Mouse (Mus musculus) CH12.LX (cell line): ENCODE results near the gene Rhoq.

Source experiments
- CHD1 ChIP-seq: IDR thresholded peaks from 2 replicates; pipeline ENCODE4 v1.6.1; 2012; ENCODE audit warnings: low read depth, low read length, improper control_type of control experiment, inconsistent platforms
- CHD2 ChIP-seq: IDR thresholded peaks from 2 replicates; pipeline ENCODE4 v1.6.1; 2011; ENCODE audit warnings: low read length, improper control_type of control experiment
- CTCF ChIP-seq, 2 experiments: IDR thresholded peaks in 1 of 2; conservative IDR thresholded peaks in 1 of 2; 2 replicates each; pipeline ENCODE4 v1.5.1; 2011 to 2012; ENCODE audit warnings: low read depth in 2 of 2, low read length in 2 of 2, improper control_type of control experiment in 1 of 2, inconsistent platforms in 1 of 2, mild to moderate bottlenecking in 1 of 2, moderate library complexity in 1 of 2
- E2F4 ChIP-seq: IDR thresholded peaks from 2 replicates; pipeline ENCODE4 v1.6.1; 2011; ENCODE audit warnings: low read depth, low read length, improper control_type of control experiment; ENCODE audit not compliant: insufficient replicate concordance
- EP300 ChIP-seq: IDR thresholded peaks from 2 replicates; pipeline ENCODE4 v1.6.1; 2011; ENCODE audit warnings: low read length, improper control_type of control experiment
- HCFC1 ChIP-seq: IDR thresholded peaks from 2 replicates; pipeline ENCODE4 v1.6.1; 2012; ENCODE audit warnings: low read depth, mild to moderate bottlenecking, inconsistent platforms, low read length, improper control_type of control experiment
- MAX ChIP-seq: IDR thresholded peaks from 2 replicates; pipeline ENCODE4 v1.6.1; 2011; ENCODE audit warnings: low read length, improper control_type of control experiment
- NELFE ChIP-seq: IDR thresholded peaks from 2 replicates; pipeline ENCODE4 v1.6.1; 2011; ENCODE audit warnings: low read depth, low read length, improper control_type of control experiment
- NRF1 ChIP-seq: IDR thresholded peaks from 2 replicates; pipeline ENCODE4 v1.6.1; 2014; ENCODE audit warnings: low read depth, mild to moderate bottlenecking, inconsistent platforms, low read length, improper control_type of control experiment, moderate library complexity
- POLR2A ChIP-seq: IDR thresholded peaks from 2 replicates; pipeline ENCODE4 v1.6.1; 2011; ENCODE audit warnings: low read depth, mild to moderate bottlenecking, improper control_type of control experiment, low read length
- SIN3A ChIP-seq: IDR thresholded peaks from 2 replicates; pipeline ENCODE4 v1.6.1; 2012; ENCODE audit warnings: low read length, improper control_type of control experiment, inconsistent platforms
- SMC3 ChIP-seq: IDR thresholded peaks from 2 replicates; pipeline ENCODE4 v1.6.1; 2011; ENCODE audit warnings: low read depth, low read length, improper control_type of control experiment
- USF1 ChIP-seq: IDR thresholded peaks from 2 replicates; pipeline ENCODE4 v1.6.1; 2014; ENCODE audit warnings: low read depth, mild to moderate bottlenecking, inconsistent platforms, low read length, improper control_type of control experiment

GRCm38 (mm10) chr17:86929355-86929754 is 33.5 kb upstream of the Rhoq start:
- no peak for TF ChIP-seq MAX
- no peak for TF ChIP-seq E2F4
- TF ChIP-seq CTCF (conservative IDR thresholded peaks at IDR 0.05 in 1 of 2, IDR thresholded peaks at IDR 0.05 in 1 of 2; ENCODE audit: low read depth in 2 of 2, low read length in 2 of 2) = no peak
- TF ChIP-seq POLR2A = no peak
- TF ChIP-seq USF1 = no peak
- TF ChIP-seq EP300 = no peak
- no peak for TF ChIP-seq SMC3
- no peak for TF ChIP-seq NELFE
- TF ChIP-seq CHD2 = no peak
- TF ChIP-seq SIN3A = no peak
- TF ChIP-seq CHD1 = no peak
- TF ChIP-seq NRF1 = no peak
- no peak for TF ChIP-seq HCFC1
